Mouse (Mus musculus) kidney, adult 2 months (tissue): ENCODE measurements around the gene Bhlha9.

ENCODE experiments used
- CTCF ChIP-seq: fragments of 200-500 bp; conservative IDR thresholded peaks from 2 replicates; pipeline ENCODE4 v1.5.1; 2011; ENCODE audit warnings: low read depth, mild to moderate bottlenecking, control low read depth, low read length, moderate library complexity, mixed read lengths; ENCODE audit not compliant: insufficient read depth, insufficient read length
- POLR2A ChIP-seq: fragments of 200-500 bp; IDR thresholded peaks from one replicate; pipeline ENCODE4 v1.6.1; 2011; ENCODE audit warnings: low read depth, low read length, control low read depth

DNA sequence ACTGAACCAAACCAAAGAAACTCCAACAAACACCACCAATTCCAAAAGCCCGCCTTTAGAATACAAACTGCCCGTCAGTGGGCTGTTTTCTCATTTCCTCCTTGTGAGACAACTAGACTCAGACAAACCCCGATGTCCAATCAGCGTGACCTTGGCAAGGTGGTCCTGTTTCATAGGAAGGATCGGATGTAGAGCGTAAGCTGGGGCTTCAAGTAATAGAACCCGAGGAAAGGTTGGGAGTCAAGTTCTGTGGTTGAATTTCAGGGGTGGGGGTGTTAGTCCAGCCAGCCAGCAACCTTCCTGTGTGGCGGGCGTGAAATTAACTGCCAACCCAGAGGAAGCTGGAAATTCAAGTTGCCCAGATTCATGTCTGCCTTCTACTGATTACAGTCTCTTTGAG, 27.2 kb upstream of the Bhlha9 start:
- no peak for TF ChIP-seq CTCF
- no peak for TF ChIP-seq POLR2A
